19 mouse cellular contexts compared by ENCODE assay signal in genomic region chr5:125316771-125317170, GRCm38 (mm10).
"Had no signal": no experiment of that assay in that cellular context is flagged by ENCODE, and none has a peak within 500 bp of the region (broad histone marks: within the 10 kb centered on the region; RNA-seq: fewer than 3 reads in every experiment).

No protein-coding gene starts in this region.

- H3K4me1 ChIP-seq: limb, embryonic 10.5 days; midbrain, embryonic 12.5 days; neural tube, embryonic 12.5 days had no signal

- H3K4me3 ChIP-seq: layer of hippocampus, adult 2 months; limb, embryonic 10.5 days; limb, embryonic 13.5 days; liver, embryonic 13.5 days; midbrain, embryonic 12.5 days; midbrain, embryonic 15.5 days; neural tube, embryonic 12.5 days; neural tube, embryonic 15.5 days had no signal

- H3K27me3 ChIP-seq: limb, embryonic 13.5 days; liver, embryonic 13.5 days; midbrain, embryonic 12.5 days; midbrain, embryonic 15.5 days; neural tube, embryonic 12.5 days; neural tube, embryonic 15.5 days had no signal

- H3K27ac ChIP-seq: kidney, postnatal 0 days; layer of hippocampus, adult 2 months; limb, embryonic 10.5 days; limb, embryonic 13.5 days; liver, embryonic 13.5 days; midbrain, embryonic 12.5 days; midbrain, embryonic 15.5 days; neural tube, embryonic 12.5 days; neural tube, embryonic 15.5 days; stomach, postnatal 0 days had no signal

- H3K9ac ChIP-seq: limb, embryonic 13.5 days; liver, embryonic 13.5 days; midbrain, embryonic 12.5 days; midbrain, embryonic 15.5 days; neural tube, embryonic 12.5 days; neural tube, embryonic 15.5 days had no signal

- H3K9me3 ChIP-seq: limb, embryonic 10.5 days; limb, embryonic 13.5 days; liver, embryonic 13.5 days; midbrain, embryonic 12.5 days; midbrain, embryonic 15.5 days; neural tube, embryonic 12.5 days; neural tube, embryonic 15.5 days had no signal

- H3K36me3 ChIP-seq: midbrain, embryonic 12.5 days; midbrain, embryonic 15.5 days; neural tube, embryonic 12.5 days; neural tube, embryonic 15.5 days had no signal

- DNase-seq: kidney, adult 2 months; kidney, postnatal 25 days; layer of hippocampus, adult 9-11 months; liver, embryonic 13.5 days; lung, adult 2 months; lung, postnatal 14 days; lung, postnatal 4 days; right cerebral cortex, adult 18-20 months; right cerebral cortex, postnatal 14 days; right cerebral cortex, postnatal 4 days had no signal
